Mouse (Mus musculus) left cerebral cortex, adult 18-20 months (tissue): ENCODE measurements at regions not wholly inside any gene's neighbourhood (a gene's known extent, or its start where the extent isn't known, plus 50 kb on each side); places are given as distances from the start of the nearest gene placed in this dataset.

ENCODE experiments used
- DNase-seq, 2 experiments: peaks; one replicate each; pipeline ENCODE4 v3.0.0; 2021 to 2022; ENCODE audit warnings: low spot score in 2 of 2, mixed read lengths in 1 of 2

DNA sequence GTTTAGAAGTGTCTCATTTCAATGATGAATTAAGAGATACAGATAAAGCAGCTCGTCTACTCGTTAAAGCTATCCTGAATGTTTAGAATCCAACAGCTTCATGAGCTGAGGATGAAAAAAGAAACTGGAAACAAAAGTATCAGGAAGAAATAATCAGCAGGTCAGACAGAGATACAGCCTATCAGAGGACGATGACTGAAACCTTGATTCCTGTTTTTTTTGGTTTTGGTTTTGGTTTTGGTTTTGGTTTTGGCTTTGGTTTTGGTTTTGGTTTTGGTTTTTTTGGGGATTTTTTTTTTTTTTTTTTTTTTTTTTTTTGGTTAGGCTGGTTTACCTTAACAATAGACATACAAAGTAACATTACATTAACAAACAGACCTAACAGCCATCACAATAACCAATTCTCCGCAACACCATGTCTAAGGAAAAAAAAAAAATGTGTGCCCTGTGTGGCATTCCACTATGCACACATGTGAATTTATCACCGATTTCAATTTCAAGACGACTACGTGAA, 66.9 kb upstream of the Pdha2 start:
- no peak for DNase-seq

- DNase-seq = no peak
Measured at GRCm38 (mm10) chr3:141293802-141294201, 81.6 kb upstream of the Pdha2 start.

- no peak for DNase-seq
Measured at GRCm38 (mm10) chr3:141296897-141297296, 84.7 kb upstream of the Pdha2 start.

- no peak for DNase-seq
Measured at GRCm38 (mm10) chr3:141299749-141300148, 87.6 kb upstream of the Pdha2 start.

DNA sequence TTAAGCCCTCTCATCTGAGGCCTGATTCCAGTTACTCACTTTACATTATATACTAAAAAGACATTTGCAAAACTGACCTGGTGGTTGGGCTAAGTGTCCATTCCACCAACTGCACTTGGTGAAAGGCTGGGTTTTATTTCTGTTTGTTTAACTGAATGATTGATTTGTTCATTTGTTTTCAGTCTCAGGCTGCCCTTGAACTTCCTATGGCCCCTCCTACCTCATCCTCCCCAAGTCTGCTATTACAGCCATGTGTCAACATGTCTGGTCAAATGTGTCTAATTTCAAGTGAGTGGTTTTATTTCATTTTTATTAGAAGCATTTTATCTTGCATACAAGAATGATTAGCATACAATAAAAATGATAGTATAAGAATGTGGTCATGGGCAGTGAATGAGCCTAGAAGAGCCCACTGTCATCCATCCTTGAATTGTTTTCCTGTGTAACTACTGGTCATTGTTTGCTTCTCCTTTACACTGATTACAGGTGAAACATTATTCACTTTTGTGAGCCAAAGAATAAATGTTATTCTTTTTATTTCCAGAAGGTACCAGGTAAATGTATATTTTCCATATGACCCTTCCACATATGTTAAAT, 121.5 kb upstream of the Pdha2 start:
- no peak for DNase-seq

DNA sequence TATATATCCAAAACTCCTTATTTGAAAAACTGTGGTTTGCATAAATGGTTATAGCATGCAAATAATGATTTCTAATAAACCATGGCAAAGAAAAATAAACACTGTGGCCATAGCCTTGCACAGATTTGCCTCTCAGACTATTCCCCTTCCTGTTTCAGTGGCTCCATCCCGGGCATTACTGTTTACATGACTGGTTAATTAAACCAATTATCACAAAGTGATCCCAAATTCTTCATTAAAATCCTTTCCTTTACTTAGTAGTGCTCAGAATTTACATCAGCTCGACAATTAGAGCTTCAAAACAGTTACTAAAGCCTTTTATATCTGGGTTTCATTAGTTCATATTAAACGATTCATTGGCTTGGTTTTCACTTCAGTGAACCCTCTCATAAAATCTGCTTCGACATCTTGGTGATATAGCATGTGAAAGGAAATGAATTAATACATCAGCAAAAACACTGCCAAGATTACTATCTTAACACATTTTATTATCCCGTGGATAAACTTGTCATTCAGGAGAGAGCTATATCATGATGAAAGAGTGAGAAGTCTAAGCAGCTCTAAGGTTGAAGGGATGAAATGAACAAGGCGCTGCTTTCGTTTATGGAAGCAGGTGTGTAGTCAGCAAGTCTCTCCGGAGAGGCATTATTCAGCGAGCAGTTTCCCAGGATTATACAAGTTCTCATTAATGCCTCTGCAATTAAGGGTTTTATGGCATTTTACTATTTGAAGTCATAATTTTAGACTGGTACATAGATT, 126.2 kb upstream of the Pdha2 start:
- no peak for DNase-seq

GRCm38 (mm10) chr3:141353961-141354360, 111.1 kb upstream of the Unc5c start:
- DNase-seq = no peak

GRCm38 (mm10) chr3:141393005-141393404, 72.0 kb upstream of the Unc5c start:
- no peak for DNase-seq

GRCm38 (mm10) chr3:141398214-141398613, 66.8 kb upstream of the Unc5c start:
- peak in 1 of 2 experiments; percentile 17 for DNase-seq
